Mouse (Mus musculus) hindbrain, postnatal 0 days (tissue): ENCODE data around the gene Ptpa. TPM values are rescaled to one million over a fixed set of nuclear protein-coding genes. Genes with fewer than 3 reads are reported as not detected.

Experiments used
- ATAC-seq: fragments of 200-750 bp; cut with Nextera tagmentation; 2 replicates; pipeline ENCODE4 v1.8.0; 2017; ENCODE audit warnings: mild to moderate bottlenecking, moderate TSS enrichment, moderate library complexity
- DNase-seq: peaks from one replicate; pipeline ENCODE4 v3.0.0-alpha.2; 2015; ENCODE audit warnings: low spot score
- H3K27ac ChIP-seq: fragments of 300-500 bp; sonication (generic); 2 replicates; pipeline ENCODE4 v1.5.1; 2014; ENCODE audit warnings: mild to moderate bottlenecking
- H3K27me3 ChIP-seq: fragments of 300-500 bp; sonication (generic); 2 replicates; pipeline ENCODE4 v1.6.1; 2014; ENCODE audit warnings: low read length, mixed read lengths; ENCODE audit not compliant: insufficient read depth
- H3K36me3 ChIP-seq: fragments of 300-500 bp; sonication (generic); 2 replicates; pipeline ENCODE4 v1.6.1; 2014; ENCODE audit warnings: low read length, mixed read lengths; ENCODE audit not compliant: insufficient read depth
- H3K4me1 ChIP-seq: fragments of 300-500 bp; sonication (generic); 2 replicates; pipeline ENCODE4 v1.6.1; 2014; ENCODE audit warnings: antibody characterized with exemption, low read length, mixed read lengths; ENCODE audit not compliant: insufficient read depth
- H3K4me2 ChIP-seq: fragments of 300-500 bp; sonication (generic); 2 replicates; pipeline ENCODE4 v1.6.1; 2014; ENCODE audit warnings: low read depth, mild to moderate bottlenecking, low read length, moderate library complexity, mixed read lengths
- H3K4me3 ChIP-seq: fragments of 300-500 bp; sonication (generic); 2 replicates; pipeline ENCODE4 v1.5.1; 2014; ENCODE audit warnings: low read length
- H3K9ac ChIP-seq: fragments of 300-500 bp; sonication (generic); replicated peaks from 2 replicates; pipeline ENCODE4 v1.6.1; 2014; ENCODE audit warnings: mild to moderate bottlenecking, low read length, moderate library complexity, mixed read lengths
- H3K9me3 ChIP-seq: fragments of 300-500 bp; sonication (generic); 2 replicates; pipeline ENCODE4 v1.6.1; 2016; ENCODE audit warnings: low read length, mixed read lengths
- CTCF ChIP-seq: IDR thresholded peaks from 2 replicates; pipeline ENCODE4 v1.5.1; 2016; ENCODE audit warnings: antibody characterized with exemption, control low read depth, low read depth
- WGBS: fragments of 180-500 bp; shearing (Covaris S2); extraction: QIAGEN DNeasy Blood & Tissue Kit; methylation state at CpG from one replicate; pipeline ENCODE4 v1.1.7; 2014; 5-methylcytosine and 5-hydroxymethylcytosine counted together
- polyA plus RNA-seq: library from polyadenylated mRNA; unstranded; fragments of >200 nt; fragmentation: Nextera tagmentation; extraction: Ambion mirVana; gene quantifications from 2 replicates; pipeline ENCODE4 v1.2.1, GENCODE M21; 2015
- total RNA-seq: library from RNA; depleted of rRNA; stranded (reverse); fragments of >200 nt; gene quantifications from 2 replicates; pipeline ENCODE4 v1.2.3, GENCODE M21; 2014

The Ptpa gene
- total and polyA plus RNA-seq, 2 experiments from 2014 or later = 138 to 156 TPM

GRCm38 (mm10) chr2:30441518-30442497, 26.0 kb downstream of the Ptpa start:
- no peak for TF ChIP-seq CTCF
- peaks cover 21% of the 10 kb centered on the region for H3K4me1 ChIP-seq
- DNase-seq = peak; percentile 96
- H3K9me3 ChIP-seq = no peaks in the 10 kb centered on the region
- peaks cover 23% of the 10 kb centered on the region for H3K36me3 ChIP-seq
- peak; percentile 81 for ATAC-seq
- H3K27ac ChIP-seq = peak overlapping the region; percentile 96
- H3K4me2 ChIP-seq = peak overlapping the region; percentile 35
- 5% methylated on average over 15 of the region's 15 CpGs for WGBS
- no peaks in the 10 kb centered on the region for H3K27me3 ChIP-seq
- H3K4me3 ChIP-seq = no peak overlapping the region
- H3K9ac ChIP-seq = peak overlapping the region; percentile 49

DNA sequence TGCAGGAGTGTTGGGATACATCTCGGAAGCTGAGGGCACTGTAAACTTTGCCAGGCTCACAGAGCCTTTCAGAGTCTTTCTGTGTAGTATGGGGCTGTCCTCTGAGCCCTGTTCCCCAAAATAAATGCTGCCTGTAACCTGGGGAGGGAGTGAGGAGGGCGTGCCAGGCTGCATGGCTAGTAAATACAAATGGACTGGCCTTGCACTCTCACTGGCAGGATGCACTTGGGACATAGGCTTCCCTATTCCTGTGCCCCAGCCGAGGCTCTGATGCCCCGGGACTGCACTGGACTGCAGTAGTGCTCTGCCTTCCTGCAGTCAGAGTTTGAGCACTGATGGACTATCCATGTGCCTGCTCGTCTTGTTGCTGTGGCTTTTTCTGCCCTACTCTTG, 26.7 kb downstream of the Ptpa start:
- H3K9ac ChIP-seq = peak overlapping the region; percentile 49
- 47% methylated on average over 5 of the region's 5 CpGs for WGBS
- no peak overlapping the region for H3K4me3 ChIP-seq
- H3K27me3 ChIP-seq = no peaks in the 10 kb centered on the region
- TF ChIP-seq CTCF = no peak
- peaks cover 21% of the 10 kb centered on the region for H3K4me1 ChIP-seq
- no peak for DNase-seq
- peak overlapping the region; percentile 33 for H3K4me2 ChIP-seq
- H3K36me3 ChIP-seq = peaks cover 23% of the 10 kb centered on the region
- H3K27ac ChIP-seq = peak overlapping the region; percentile 96
- ATAC-seq = no peak
- H3K9me3 ChIP-seq = no peaks in the 10 kb centered on the region

GRCm38 (mm10) chr2:30443281-30443680, 27.4 kb downstream of the Ptpa start:
- Histone ChIP-seq H3K9ac (peak overlapping the region; percentile 49; the same call in 1 of the 2 replicates), H3K27me3 (no peaks in the 10 kb centered on the region), H3K27ac (peak overlapping the region; percentile 96; the same call in 1 of the 2 replicates), H3K36me3 (peaks cover 15% of the 10 kb centered on the region), H3K4me1 (peaks cover 21% of the 10 kb centered on the region), H3K9me3 (no peaks in the 10 kb centered on the region), H3K4me3 (no peak overlapping the region), H3K4me2 (no peak overlapping the region)
- TF ChIP-seq CTCF = peak; percentile 5; the same call in 1 of the 2 replicates
- ATAC-seq (no peak), DNase-seq (no peak)
- WGBS = 70% methylated on average over 4 of the region's 4 CpGs

DNA sequence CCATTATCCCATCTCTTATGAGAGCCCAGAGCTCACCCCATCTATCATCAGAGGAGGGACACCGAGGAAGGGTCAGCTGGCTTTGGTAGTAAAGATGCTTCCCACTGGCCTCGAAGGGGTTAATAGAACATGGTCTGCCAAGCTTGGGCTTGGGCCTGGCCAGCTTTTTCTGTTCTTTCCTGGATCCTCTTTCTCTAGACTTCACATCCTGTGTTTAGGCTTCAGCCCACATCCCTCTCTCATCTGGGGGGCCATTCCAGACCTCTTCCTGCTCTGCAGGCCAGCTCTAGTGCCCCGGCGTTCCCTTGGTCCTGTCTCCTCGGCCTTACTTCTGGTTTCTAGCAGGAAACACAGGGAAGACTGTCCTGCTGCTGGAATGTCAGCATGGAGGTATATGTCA, 28.2 kb downstream of the Ptpa start:
- Histone ChIP-seq H3K9ac (no peak overlapping the region), H3K4me1 (peaks cover 21% of the 10 kb centered on the region), H3K27me3 (no peaks in the 10 kb centered on the region), H3K4me2 (no peak overlapping the region), H3K4me3 (no peak overlapping the region), H3K9me3 (no peaks in the 10 kb centered on the region), H3K36me3 (peaks cover 9% of the 10 kb centered on the region), H3K27ac (no peak overlapping the region)
- 70% methylated on average over 5 of the region's 5 CpGs for WGBS
- no peak for ATAC-seq
- TF ChIP-seq CTCF = no peak
- DNase-seq = no peak

GRCm38 (mm10) chr2:30444450-30444849, 28.6 kb downstream of the Ptpa start:
- Histone ChIP-seq H3K36me3 (peaks cover 5% of the 10 kb centered on the region), H3K4me2 (no peak overlapping the region), H3K27me3 (no peaks in the 10 kb centered on the region), H3K9ac (no peak overlapping the region), H3K4me3 (no peak overlapping the region), H3K9me3 (no peaks in the 10 kb centered on the region), H3K27ac (no peak overlapping the region), H3K4me1 (peaks cover 21% of the 10 kb centered on the region)
- TF ChIP-seq CTCF = no peak
- no peak for DNase-seq
- ATAC-seq = no peak

DNA sequence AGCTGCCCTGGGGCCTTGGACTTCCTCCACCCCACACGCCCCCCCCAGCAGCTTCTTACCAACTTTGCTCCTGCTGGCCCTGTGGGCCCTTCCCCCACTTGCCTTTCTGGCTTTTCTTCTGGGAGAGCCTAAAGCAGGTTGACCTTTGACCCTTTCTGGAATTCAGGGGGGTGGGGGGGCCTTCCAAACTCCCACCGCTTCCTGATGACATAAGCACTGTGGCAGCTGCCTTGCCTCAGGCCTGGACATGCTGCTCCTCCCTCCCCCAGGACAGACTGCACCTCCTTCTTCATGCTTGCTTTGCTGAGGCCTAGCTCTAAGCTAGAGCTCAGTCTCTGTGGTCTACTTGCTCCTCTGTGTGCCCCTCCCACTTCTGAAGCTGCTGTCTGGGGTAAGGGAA, 29.5 kb downstream of the Ptpa start:
- 28% methylated on average over 2 of the region's 2 CpGs for WGBS
- no peaks in the 10 kb centered on the region for H3K27me3 ChIP-seq
- H3K27ac ChIP-seq = no peak overlapping the region
- no peaks in the 10 kb centered on the region for H3K9me3 ChIP-seq
- TF ChIP-seq CTCF = no peak
- H3K4me3 ChIP-seq = no peak overlapping the region
- no peak overlapping the region for H3K4me2 ChIP-seq
- H3K36me3 ChIP-seq = no peaks in the 10 kb centered on the region; the same call in 1 of the 2 replicates
- DNase-seq (no peak), ATAC-seq (no peak)
- H3K4me1 ChIP-seq = peaks cover 21% of the 10 kb centered on the region
- H3K9ac ChIP-seq = no peak overlapping the region
